In the genomic region with DNA sequence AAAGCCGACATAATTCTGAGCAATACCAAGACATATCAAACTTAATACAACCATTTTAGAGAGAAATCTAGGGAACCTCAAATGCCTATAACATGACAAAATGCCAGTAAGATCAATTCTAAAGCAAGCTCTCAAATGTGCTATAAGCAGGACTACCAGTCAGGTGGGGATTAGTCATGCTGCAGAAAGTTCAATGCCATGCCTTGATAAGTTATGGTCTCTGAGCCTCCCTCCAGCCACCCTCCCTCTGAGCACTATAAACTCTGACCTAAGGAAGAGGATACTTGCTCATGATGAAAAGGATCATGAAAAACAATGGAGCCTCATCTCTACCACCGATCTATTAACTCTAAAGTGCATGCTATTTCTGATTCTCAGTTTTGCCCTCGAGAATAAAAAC, we compare ENCODE assay signal across 23 mouse cellular contexts.
DNase-seq lines count a peak whose midpoint lies in the region; ATAC-seq and TF ChIP-seq lines count a peak whose summit lies in the region.
"Had no signal": no experiment of that assay in that cellular context is flagged by ENCODE, and none has a peak within 500 bp of the region (broad histone marks: within the 10 kb centered on the region; RNA-seq: fewer than 3 reads in every experiment).

No protein-coding gene starts in this region.

- H3K4me3 ChIP-seq in heart, embryonic 12.5 days: no peak overlapping the region
- no peak overlapping the region for H3K4me3 ChIP-seq in layer of hippocampus, adult 2 months
- H3K4me3 ChIP-seq: embryonic facial prominence, embryonic 10.5 days; embryonic facial prominence, embryonic 12.5 days; forebrain, embryonic 13.5 days; forebrain, embryonic 15.5 days had no signal

- H3K36me3 ChIP-seq in heart, embryonic 12.5 days: peaks cover 10% of the 10 kb centered on the region; the same call in 1 of the 2 replicates
- H3K36me3 ChIP-seq: G1E had no signal

- H3K9ac ChIP-seq in heart, embryonic 12.5 days: no peak overlapping the region
- H3K9ac ChIP-seq: embryonic facial prominence, embryonic 12.5 days; forebrain, embryonic 13.5 days; forebrain, embryonic 15.5 days; forebrain, postnatal 0 days had no signal

- no peak for ATAC-seq in heart, embryonic 12.5 days (ENCODE audit: insufficient number of reproducible peaks, low FRiP score)
- ATAC-seq: activated CD4-positive, CD25-positive, alpha-beta regulatory T cell, adult 4 months; CD4-positive, CD25-positive, alpha-beta regulatory T cell, adult 4 months; forebrain, embryonic 13.5 days; forebrain, embryonic 15.5 days; forebrain, postnatal 0 days; Patski had no signal

- H3K4me1 ChIP-seq in heart, embryonic 12.5 days (replicated peaks): peaks cover 39% of the 10 kb centered on the region
- H3K4me1 ChIP-seq: embryonic facial prominence, embryonic 12.5 days; forebrain, embryonic 13.5 days had no signal

- no peak overlapping the region for H3K4me2 ChIP-seq in heart, embryonic 12.5 days
- H3K4me2 ChIP-seq: embryonic facial prominence, embryonic 12.5 days; forebrain, embryonic 13.5 days; forebrain, embryonic 15.5 days had no signal

- DNase-seq in adrenal gland, adult 2 months: peak; percentile 30
- DNase-seq in adrenal gland, postnatal 25 days: no peak
- DNase-seq in heart, adult 18-20 months: no peak
- no peak for DNase-seq in layer of hippocampus, adult 2 months (ENCODE audit: low spot score in 2 of 2)
- DNase-seq in layer of hippocampus, adult 11-12 months (ENCODE audit: low spot score): no peak
- DNase-seq: adrenal gland, postnatal 10 days; B cell, adult 2 months; cerebellum, adult 11-12 months; cerebellum, adult 2 months; cerebellum, adult 9-10 months; cerebellum, postnatal 10 days; cerebellum, postnatal 25 days; forebrain, postnatal 0 days had no signal

- no peaks in the 10 kb centered on the region for H3K9me3 ChIP-seq in heart, embryonic 12.5 days (replicated peaks)
- H3K9me3 ChIP-seq: embryonic facial prominence, embryonic 10.5 days; embryonic facial prominence, embryonic 12.5 days; forebrain, embryonic 13.5 days; forebrain, embryonic 15.5 days; G1E had no signal

- TF ChIP-seq CTCF in layer of hippocampus, adult 2 months (conservative IDR thresholded peaks at IDR 0.05): no peak

- no peaks in the 10 kb centered on the region for H3K27me3 ChIP-seq in heart, embryonic 12.5 days (replicated peaks)
- H3K27me3 ChIP-seq: CH12.LX; embryonic facial prominence, embryonic 12.5 days; forebrain, embryonic 13.5 days; forebrain, embryonic 15.5 days had no signal

- H3K27ac ChIP-seq in heart, embryonic 12.5 days (ENCODE audit: poor library complexity, severe bottlenecking): peak overlapping the region; percentile 24; the same call in 1 of the 2 replicates
- H3K27ac ChIP-seq in layer of hippocampus, adult 2 months: peak overlapping the region; percentile 69
- H3K27ac ChIP-seq: embryonic facial prominence, embryonic 10.5 days; embryonic facial prominence, embryonic 12.5 days; forebrain, embryonic 13.5 days; forebrain, embryonic 15.5 days had no signal

- 53% methylated on average over 3 of the region's 3 CpGs for whole genome bisulfite sequencing in heart, embryonic 12.5 days
